Mouse (Mus musculus) cerebellum, postnatal 25 days (tissue): Measurements from ENCODE around the gene Gm49321.

Source experiments
- DNase-seq, 2 experiments: peaks; one replicate each; pipeline ENCODE4 v3.0.0; 2021; ENCODE audit warnings: mixed read lengths in 2 of 2

Gm49321 gene

GRCm38 (mm10) chr12:73937353-73937752, at the start of gene Gm49321:
Gm49321 (plus strand) TSS chr12:73937653.
- no peak for DNase-seq

- no peak for DNase-seq
These were observed 49.3 kb upstream of the Gm49321 start for GRCm38 (mm10) chr12:73888003-73888783.

GRCm38 (mm10) chr12:73889571-73889970, 47.9 kb upstream of the Gm49321 start:
- DNase-seq = no peak

- DNase-seq = peak; percentile 49 to 54
These were observed 47.4 kb upstream of the Gm49321 start for GRCm38 (mm10) chr12:73890086-73890485.

- DNase-seq = no peak
These were observed 44.8 kb upstream of the Gm49321 start for GRCm38 (mm10) chr12:73892616-73893015.

GRCm38 (mm10) chr12:73894838-73895237, 42.6 kb upstream of the Gm49321 start:
- DNase-seq = no peak

GRCm38 (mm10) chr12:73895674-73896073, 41.8 kb upstream of the Gm49321 start:
- DNase-seq = no peak

- no peak for DNase-seq
These were observed 41.0 kb upstream of the Gm49321 start for GRCm38 (mm10) chr12:73896471-73896870.

GRCm38 (mm10) chr12:73898281-73898680, 39.2 kb upstream of the Gm49321 start:
- no peak for DNase-seq

- no peak for DNase-seq
These were observed 33.1 kb upstream of the Gm49321 start for GRCm38 (mm10) chr12:73904133-73904934.

- DNase-seq = no peak
These were observed 32.4 kb upstream of the Gm49321 start for GRCm38 (mm10) chr12:73905041-73905440.

- no peak for DNase-seq
These were observed 31.9 kb upstream of the Gm49321 start for GRCm38 (mm10) chr12:73905555-73905954.

- no peak for DNase-seq
These were observed 30.3 kb upstream of the Gm49321 start for GRCm38 (mm10) chr12:73907079-73907672.

GRCm38 (mm10) chr12:73907673-73908150, 29.7 kb upstream of the Gm49321 start:
- DNase-seq = peak; percentile 96 to 98

- DNase-seq = peak; percentile 76 to 79
These were observed 29.0 kb upstream of the Gm49321 start for GRCm38 (mm10) chr12:73908274-73909012.

GRCm38 (mm10) chr12:73909013-73909575, 28.4 kb upstream of the Gm49321 start:
- no peak for DNase-seq

GRCm38 (mm10) chr12:73918479-73918878, 19.0 kb upstream of the Gm49321 start:
- peak; percentile 46 to 69 for DNase-seq

GRCm38 (mm10) chr12:73930266-73930665, 7.2 kb upstream of the Gm49321 start:
- no peak for DNase-seq

- DNase-seq = peak in 1 of 2 experiments; percentile 65
These were observed 6.2 kb upstream of the Gm49321 start for GRCm38 (mm10) chr12:73931274-73931673.

- no peak for DNase-seq
These were observed 2.9 kb upstream of the Gm49321 start for GRCm38 (mm10) chr12:73934528-73934927.

GRCm38 (mm10) chr12:73939542-73939941, 2.1 kb downstream of the Gm49321 start:
- no peak for DNase-seq

- no peak for DNase-seq
These were observed 11.0 kb downstream of the Gm49321 start for GRCm38 (mm10) chr12:73948415-73948814.
